Mouse (Mus musculus) E14TG2a.4 (cell line): ENCODE data around the gene Inpp5d.

ENCODE experiments used
- CTCF ChIP-seq: conservative IDR thresholded peaks from 2 replicates; pipeline ENCODE4 v1.5.1; 2014; ENCODE audit warnings: low read length
- POU5F1 ChIP-seq: IDR thresholded peaks from 2 replicates; pipeline ENCODE4 v1.6.1; 2014; ENCODE audit warnings: low read length, borderline replicate concordance

GRCm38 (mm10) chr1:87673822-87674604 lies 53.9 kb downstream of the Inpp5d start:
- TF ChIP-seq CTCF (no peak), POU5F1 (0 out of 2 replicates have a peak, but pooled peaks have one; percentile 16)
